Mouse (Mus musculus) gastrocnemius, postnatal 10 days (tissue): ENCODE data around the gene Cfap97d2. TPM values are rescaled to one million over a fixed set of nuclear protein-coding genes. Genes with fewer than 3 reads are reported as not detected.
"Not testable (repeated sequence)": the region's sequence is repeated elsewhere in the genome, so short reads cannot be mapped to it uniquely, and the experiment has no call there.

Experiments
- DNase-seq: peaks from one replicate; pipeline ENCODE4 v3.0.0; 2021; ENCODE audit warnings: mixed read lengths
- total RNA-seq, 2 experiments: library from RNA; stranded (reverse); gene quantifications; 2 replicates each; pipeline ENCODE4 v1.2.3; 2021

Cfap97d2 gene
- total RNA-seq, 2 experiments from 2014 or later, result not detected

DNA sequence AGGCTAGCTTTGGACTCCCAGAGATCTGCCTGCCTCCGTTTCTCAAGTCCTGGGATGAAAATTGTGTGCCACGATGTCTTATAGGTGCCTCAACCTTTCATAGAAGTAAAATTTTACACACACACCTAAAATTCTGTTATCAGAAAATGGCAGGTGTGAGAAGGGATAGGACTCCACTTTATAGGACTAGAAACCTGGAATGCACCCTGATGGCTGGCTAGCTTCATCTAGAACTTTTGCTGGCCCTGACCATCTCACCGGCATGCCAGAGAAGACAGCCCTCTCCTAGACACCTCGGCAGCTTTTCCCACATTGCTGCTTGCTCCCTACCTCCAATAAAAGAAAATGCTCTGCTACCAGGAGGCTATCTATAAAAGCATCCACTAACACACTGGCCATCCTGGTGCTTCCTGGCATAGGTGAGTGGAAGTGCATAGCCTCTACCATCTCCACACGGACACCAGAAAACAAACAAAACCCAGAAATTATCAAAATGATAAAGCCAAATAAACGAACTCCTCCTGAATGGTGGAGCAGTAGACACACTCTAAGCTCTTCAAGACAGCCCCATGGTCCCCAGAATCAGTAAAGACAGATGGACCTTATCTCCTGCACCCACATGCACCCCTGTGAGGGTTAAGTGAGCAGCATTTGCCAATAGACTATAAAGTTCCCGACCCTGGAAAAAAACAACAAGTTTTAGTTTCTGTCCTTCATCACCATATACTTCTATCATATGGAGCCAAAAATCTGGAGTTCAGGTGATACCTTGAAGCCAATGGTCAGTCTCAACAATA lies 35.3 kb downstream of the Cfap97d2 start:
- no peak for DNase-seq

GRCm38 (mm10) chr8:13746212-13746611 lies 40.5 kb downstream of the Cfap97d2 start:
- not testable (repeated sequence) for DNase-seq

DNA sequence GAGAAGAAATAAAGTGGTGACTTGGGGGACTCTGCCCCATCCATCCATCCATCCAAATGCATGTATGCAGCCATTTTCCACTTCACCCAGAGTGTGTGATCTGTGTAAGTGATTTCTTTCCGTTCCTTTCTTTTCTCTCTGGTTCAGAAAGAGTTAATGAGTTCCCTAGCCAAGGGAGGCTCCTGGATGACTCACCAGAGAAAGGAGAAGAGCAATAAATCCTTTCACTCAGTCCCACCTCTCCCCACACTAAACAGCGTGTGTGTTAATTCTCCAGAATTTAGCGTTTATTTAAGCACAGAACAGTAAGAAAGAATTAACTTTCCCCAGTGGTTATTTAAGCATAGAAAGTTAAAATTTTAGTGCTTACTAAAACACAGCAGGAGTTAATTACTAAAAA lies 41.9 kb downstream of the Cfap97d2 start:
- DNase-seq, result no peak

- DNase-seq, result peak; percentile 91
Measured at GRCm38 (mm10) chr8:13753680-13754079, 48.0 kb downstream of the Cfap97d2 start.

- DNase-seq, result no peak
Measured at GRCm38 (mm10) chr8:13756480-13756879, 50.8 kb downstream of the Cfap97d2 start.

- DNase-seq, result peak; percentile 90
Measured at GRCm38 (mm10) chr8:13756982-13757804, 51.5 kb downstream of the Cfap97d2 start, which contains the start of gene Cdc16. Cdc16 (plus strand) TSS chr8:13757676.

GRCm38 (mm10) chr8:13757805-13758727 lies 52.4 kb downstream of the Cfap97d2 start:
- DNase-seq, result peak; percentile 24

- no peak for DNase-seq
Measured at GRCm38 (mm10) chr8:13769206-13769605, 63.5 kb downstream of the Cfap97d2 start.

- DNase-seq, result no peak
Measured at GRCm38 (mm10) chr8:13780536-13780935, 74.8 kb downstream of the Cfap97d2 start.

DNA sequence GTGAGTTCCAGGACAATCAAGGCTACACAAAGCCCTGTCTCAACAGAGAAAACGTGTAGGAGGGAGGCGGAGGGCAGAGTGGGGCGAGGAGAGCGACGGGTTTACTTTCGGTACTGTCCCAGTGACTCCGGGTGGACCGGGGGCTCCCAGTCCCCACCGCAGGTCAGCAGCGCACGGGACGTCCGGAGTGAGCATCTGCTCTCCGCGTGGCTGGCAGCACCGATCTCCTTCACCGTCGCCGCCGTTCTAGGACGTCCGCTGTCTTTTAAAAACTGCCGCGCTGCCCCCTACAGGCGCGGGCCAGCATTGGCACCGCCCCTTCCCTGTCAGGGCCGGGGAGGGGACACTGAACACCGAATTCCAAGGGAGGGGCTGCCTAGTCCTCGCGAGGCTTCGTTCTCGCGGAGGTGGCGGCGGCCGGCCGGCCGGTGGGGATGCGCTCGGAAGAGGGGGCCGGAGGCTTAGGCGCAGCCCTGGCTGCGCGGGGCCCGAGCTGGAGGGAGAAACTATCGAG lies 79.6 kb downstream of the Cfap97d2 start, which contains the start of gene Upf3a:
Gene Upf3a, plus strand, starts transcription at position 366 of the 514 bp plus-strand sequence.
- DNase-seq, result peak; percentile 89

- DNase-seq, result peak; percentile 100
Measured at GRCm38 (mm10) chr8:13785764-13786299, 80.1 kb downstream of the Cfap97d2 start.

- no peak for DNase-seq
Measured at GRCm38 (mm10) chr8:13789606-13790005, 83.9 kb downstream of the Cfap97d2 start.

Other genes with a start within 250 kb of the Cfap97d2 start
- gene Gas6, start 211.4 kb upstream of the Cfap97d2 start, total RNA-seq, result 10 to 100 TPM; 79.3 to 82.1 TPM
- not detected for gene 1700029H14Rik, start 143.4 kb upstream of the Cfap97d2 start, total RNA-seq
- gene Rasa3, start 28.3 kb upstream of the Cfap97d2 start, total RNA-seq, result 10 to 100 TPM; 20.4 to 34.0 TPM
- gene Cdc16, start 51.8 kb downstream of the Cfap97d2 start, total RNA-seq, result 10 to 100 TPM; 41.8 to 46.6 TPM
- 10 to 100 TPM; 14.8 to 17.4 TPM for gene Upf3a, start 79.7 kb downstream of the Cfap97d2 start, total RNA-seq
- not detected for gene AF366264, start 132.5 kb downstream of the Cfap97d2 start, total RNA-seq
- gene Champ1, start 163.8 kb downstream of the Cfap97d2 start, total RNA-seq, result 10 to 100 TPM in 1 of 2 experiments, 1 to 10 TPM in 1; 9.8 to 12.3 TPM
- 10 to 100 TPM in 1 of 2 experiments, 1 to 10 TPM in 1; 9.4 to 10.0 TPM for gene Coprs, start 184.4 kb downstream of the Cfap97d2 start, total RNA-seq